Mouse (Mus musculus) lung, adult 18-20 months (tissue): ENCODE data around the gene Blvrb.
"Not testable (repeated sequence)": the region's sequence is repeated elsewhere in the genome, so short reads cannot be mapped to it uniquely, and the experiment has no call there.

Experiments used
- DNase-seq, 2 experiments: peaks; one replicate each; pipeline ENCODE4 v3.0.0; 2022; ENCODE audit warnings: mixed read lengths in 2 of 2

The Blvrb gene

GRCm38 (mm10) chr7:27486102-27486769 lies 38.5 kb downstream of the Blvrb start:
- peak; percentile 53 to 62 for DNase-seq

DNA sequence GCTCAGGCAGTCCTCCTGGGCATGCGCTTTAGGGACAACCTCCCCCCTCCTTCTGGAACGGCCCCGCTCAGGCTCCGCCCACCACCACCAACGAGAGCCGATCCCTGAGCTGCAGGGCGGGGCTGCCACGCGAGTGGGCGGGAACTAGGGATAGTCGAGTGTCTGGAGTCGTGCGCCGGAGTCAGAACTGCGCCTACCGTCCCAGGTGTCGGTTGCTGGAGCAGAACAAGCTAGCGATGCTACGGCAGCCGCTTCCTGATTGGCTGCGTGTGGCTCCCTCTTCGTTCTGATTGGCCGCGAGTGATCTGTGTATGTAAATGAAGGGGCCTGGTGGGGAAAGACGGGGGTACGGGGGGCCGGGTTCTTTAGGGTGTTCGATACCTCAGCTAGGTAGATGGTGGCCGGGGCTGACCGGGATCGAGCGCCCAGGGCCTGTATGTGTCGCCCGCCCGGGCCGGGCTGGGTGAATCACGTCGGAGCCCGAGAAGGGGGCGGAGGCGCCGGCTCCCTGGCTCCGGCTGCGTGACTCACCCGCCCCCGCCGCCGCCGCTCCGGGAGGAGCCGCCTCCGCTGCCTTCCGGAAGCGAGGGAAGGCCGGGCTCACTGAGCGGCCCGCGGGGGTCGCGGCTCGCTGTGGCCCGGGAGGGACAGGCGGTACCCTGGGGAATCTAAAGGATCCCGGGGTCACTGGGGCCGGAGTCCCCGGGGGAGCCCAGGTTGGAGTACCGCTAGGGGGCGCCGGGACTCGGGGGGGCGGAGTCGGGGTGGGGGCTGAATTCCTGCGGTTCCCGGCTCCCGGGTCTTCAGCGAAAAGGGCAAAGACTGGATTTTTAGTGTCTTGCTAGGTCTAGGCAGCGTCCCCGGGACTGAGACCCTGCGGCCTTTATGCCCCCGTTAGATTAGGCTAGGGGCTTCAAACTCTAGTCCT lies 39.3 kb downstream of the Blvrb start, which contains the start of gene Sertad1:
Sertad1 (plus strand) TSS at position 141 of the 928 bp plus-strand sequence.
- peak; percentile 100 for DNase-seq

DNA sequence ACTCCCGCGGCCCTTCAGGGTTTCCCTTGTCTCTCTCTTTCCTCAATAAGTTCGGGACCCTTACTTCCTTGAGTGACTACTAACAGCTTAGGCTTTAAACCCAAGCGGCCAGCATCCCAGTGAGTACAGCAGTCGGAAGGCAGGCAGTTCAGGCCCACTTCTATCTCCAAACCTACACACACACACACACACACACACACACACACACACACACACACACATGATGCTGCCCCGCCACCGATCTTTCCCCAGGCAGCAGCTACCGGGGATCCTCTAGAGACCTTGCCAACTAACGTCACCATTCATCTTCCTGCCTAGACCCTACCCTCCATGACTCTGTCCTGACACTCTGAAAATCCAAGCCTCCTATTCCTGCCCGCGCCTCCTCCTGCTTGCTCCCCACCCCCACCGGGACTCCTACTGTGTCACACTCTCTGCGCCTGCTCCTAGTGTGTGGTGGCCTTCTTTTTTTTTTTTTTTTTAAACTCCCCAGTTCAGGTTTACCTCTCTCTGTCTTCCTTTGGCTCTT lies 40.0 kb downstream of the Blvrb start:
- peak; percentile 74 to 86 for DNase-seq

- DNase-seq = no peak
Measured at GRCm38 (mm10) chr7:27489270-27489869, 41.6 kb downstream of the Blvrb start.

DNA sequence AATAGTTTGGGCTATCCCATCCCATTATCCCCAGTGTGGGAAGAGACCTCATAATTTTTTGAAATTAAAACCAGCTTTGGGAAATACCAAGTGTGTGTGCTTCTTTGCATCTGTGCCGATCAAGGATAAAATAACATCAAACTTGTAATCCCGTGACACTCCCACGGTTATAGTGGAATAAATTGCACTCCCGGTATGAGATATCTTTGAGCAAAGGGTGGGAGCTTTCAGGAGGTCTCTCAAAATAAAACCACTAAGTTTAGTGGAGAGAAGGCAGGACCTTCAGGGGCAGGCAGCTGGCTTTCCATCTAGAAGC lies 42.4 kb downstream of the Blvrb start:
- DNase-seq = no peak

- DNase-seq = peak; percentile 97 to 98
Measured at GRCm38 (mm10) chr7:27490543-27491329, 43.0 kb downstream of the Blvrb start.

GRCm38 (mm10) chr7:27491856-27492255 lies 44.1 kb downstream of the Blvrb start:
- DNase-seq = peak; percentile 58 to 62

GRCm38 (mm10) chr7:27493022-27493421 lies 45.2 kb downstream of the Blvrb start:
- no peak for DNase-seq

- no peak for DNase-seq
Measured at GRCm38 (mm10) chr7:27493450-27493849, 45.7 kb downstream of the Blvrb start.

GRCm38 (mm10) chr7:27494659-27495367 lies 47.0 kb downstream of the Blvrb start:
- not testable (repeated sequence) for DNase-seq

- peak in 1 of 2 experiments; percentile 19 for DNase-seq
Measured at GRCm38 (mm10) chr7:27499036-27499435, 51.3 kb downstream of the Blvrb start, which contains the start of gene Prx. Prx (plus strand) TSS chr7:27499324.

DNA sequence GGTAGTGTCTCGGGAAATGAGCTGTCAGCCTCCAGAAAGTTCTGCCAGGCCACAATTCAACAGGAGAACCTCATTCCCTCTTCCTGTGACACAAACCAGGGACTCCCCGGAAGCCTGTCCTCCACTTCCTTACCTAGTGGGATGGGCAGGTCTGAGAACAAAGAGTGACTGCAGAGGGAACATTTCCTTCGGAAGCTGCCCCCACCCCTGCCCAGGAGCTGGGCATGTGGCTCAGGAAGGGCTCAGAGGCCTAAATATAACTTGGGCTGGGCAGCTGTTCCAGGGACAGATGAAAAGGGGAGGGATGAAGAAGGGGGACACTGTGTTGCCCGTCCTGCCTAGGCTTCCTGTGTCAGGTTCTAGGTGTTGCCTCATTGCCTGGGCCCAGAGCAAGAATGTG lies 53.8 kb downstream of the Blvrb start:
- peak; percentile 62 to 78 for DNase-seq

GRCm38 (mm10) chr7:27506765-27507370 lies 59.1 kb downstream of the Blvrb start:
- DNase-seq = peak in 1 of 2 experiments; percentile 12

GRCm38 (mm10) chr7:27507711-27508647 lies 60.2 kb downstream of the Blvrb start:
- DNase-seq = peak; percentile 99

DNA sequence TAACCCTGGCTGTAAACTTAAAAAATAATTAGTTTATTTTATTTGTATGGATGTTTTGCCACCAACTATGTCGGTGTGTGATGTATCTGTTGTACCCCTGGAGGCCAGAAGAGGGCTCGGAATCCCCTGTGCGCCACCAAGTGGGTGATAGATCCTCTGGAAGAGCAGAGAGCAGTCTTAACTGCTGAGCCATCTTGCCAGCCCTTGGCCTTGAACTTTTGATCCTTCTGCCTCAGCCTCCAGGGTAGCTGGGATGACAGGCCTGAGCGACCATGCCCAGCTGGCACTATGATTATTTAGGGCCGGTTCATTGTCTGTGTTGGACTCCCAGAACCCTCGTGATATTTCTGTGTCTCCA lies 60.8 kb downstream of the Blvrb start:
- peak; percentile 75 for DNase-seq

DNA sequence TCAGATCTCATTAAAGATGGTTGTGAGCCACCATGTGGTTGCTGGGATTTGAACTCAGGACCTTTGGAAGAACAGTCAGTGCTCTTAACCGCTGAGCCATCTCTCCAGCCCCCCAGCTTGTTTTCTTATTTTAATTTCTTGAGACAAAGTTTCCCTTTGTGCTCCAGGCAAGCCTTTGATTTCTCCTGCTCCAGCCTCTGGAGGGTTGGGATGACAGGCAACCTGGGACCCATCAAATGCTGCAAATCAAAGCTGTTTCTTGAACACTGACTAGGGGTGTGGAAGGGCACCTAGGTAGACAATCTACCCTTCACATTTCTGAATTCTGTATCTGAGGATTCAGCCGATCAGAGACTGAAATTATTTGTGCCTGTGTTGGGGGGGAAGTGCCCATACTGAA lies 63.0 kb downstream of the Blvrb start:
- DNase-seq = no peak

- DNase-seq = no peak
Measured at GRCm38 (mm10) chr7:27514961-27515360, 67.2 kb downstream of the Blvrb start.
